Comparison of ENCODE assay signal across 28 mouse cellular contexts in the genomic region with DNA sequence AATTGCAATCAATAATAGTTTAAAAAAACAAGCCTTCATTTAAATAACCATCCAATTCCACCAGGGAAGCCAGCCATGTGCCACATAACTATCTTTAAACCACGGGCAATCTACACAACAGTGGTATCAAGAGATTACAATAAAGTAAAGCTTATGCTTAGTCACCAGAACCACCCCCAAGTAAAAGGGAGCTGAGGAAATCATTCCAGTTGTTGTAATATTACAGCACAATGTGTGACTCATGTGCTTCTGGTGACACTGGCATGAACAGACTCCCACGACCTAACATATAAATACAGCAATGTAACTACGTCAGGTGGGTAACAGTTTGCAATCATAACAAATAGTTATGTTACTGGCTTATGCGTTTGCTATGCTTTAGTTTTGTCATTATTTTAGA. TPM values are rescaled to one million over a fixed set of nuclear protein-coding genes. Genes with fewer than 3 reads are reported as not detected.
A peak's percentile ranks its signal among the peaks of the same experiment; 100 is the strongest.
DNase-seq lines count a peak whose midpoint lies in the region; ATAC-seq and TF ChIP-seq lines count a peak whose summit lies in the region.
"Had no signal": no experiment of that assay in that cellular context is flagged by ENCODE, and none has a peak within 500 bp of the region (broad histone marks: within the 10 kb centered on the region; RNA-seq: fewer than 3 reads in every experiment).

No protein-coding gene starts in this region.

- 89% methylated on average over 4 of the region's 4 CpGs for WGBS in kidney, embryonic 15.5 days

- no peaks in the 10 kb centered on the region for H3K27me3 ChIP-seq in C2C12 (ENCODE audit: control insufficient read depth, insufficient read depth, insufficient read length)
- no peaks in the 10 kb centered on the region for H3K27me3 ChIP-seq in kidney, embryonic 15.5 days
- H3K27me3 ChIP-seq: embryonic facial prominence, embryonic 12.5 days; embryonic facial prominence, embryonic 15.5 days; heart, embryonic 12.5 days; heart, embryonic 15.5 days; hindbrain, embryonic 13.5 days; intestine, embryonic 15.5 days had no signal

- no peak overlapping the region for H3K4me2 ChIP-seq in kidney, embryonic 15.5 days
- H3K4me2 ChIP-seq: embryonic facial prominence, embryonic 12.5 days; embryonic facial prominence, embryonic 15.5 days; heart, embryonic 12.5 days; heart, embryonic 15.5 days; hindbrain, embryonic 13.5 days; intestine, embryonic 15.5 days had no signal

- H3K9me3 ChIP-seq in kidney, embryonic 15.5 days (replicated peaks): no peaks in the 10 kb centered on the region
- H3K9me3 ChIP-seq: embryonic facial prominence, embryonic 12.5 days; embryonic facial prominence, embryonic 15.5 days; heart, embryonic 12.5 days; heart, embryonic 15.5 days; hindbrain, embryonic 10.5 days; hindbrain, embryonic 13.5 days; intestine, embryonic 15.5 days had no signal

- H3ac ChIP-seq in C2C12 (ENCODE audit: control insufficient read depth, insufficient read length, low read depth): no peak overlapping the region

- no peaks in the 10 kb centered on the region for H3K79me2 ChIP-seq in C2C12 (ENCODE audit: control insufficient read depth, insufficient read depth)

- no peak overlapping the region for H3K4me3 ChIP-seq in C2C12 (ENCODE audit: insufficient read depth, poor library complexity, severe bottlenecking)
- H3K4me3 ChIP-seq in kidney, embryonic 15.5 days (replicated peaks): no peak overlapping the region
- H3K4me3 ChIP-seq: embryonic facial prominence, embryonic 12.5 days; embryonic facial prominence, embryonic 15.5 days; gastrocnemius, adult 2 months; heart, embryonic 12.5 days; heart, embryonic 15.5 days; hindbrain, embryonic 10.5 days; hindbrain, embryonic 13.5 days; intestine, embryonic 15.5 days had no signal

- no peak overlapping the region for H3K9ac ChIP-seq in kidney, embryonic 15.5 days
- H3K9ac ChIP-seq: embryonic facial prominence, embryonic 12.5 days; embryonic facial prominence, embryonic 15.5 days; forebrain, postnatal 0 days; heart, embryonic 12.5 days; heart, embryonic 15.5 days; hindbrain, embryonic 13.5 days; intestine, embryonic 15.5 days had no signal

- intact Hi-C loops in gastrocnemius, postnatal 14 days (cut with DNase I; ENCODE audit: low total_unique reads): loop anchor here (10.0 kb wide), 2 partner anchors 97 to 413 kb away; partner anchors contain the start of genes Mgat2 and Rpl36al

- H3K79me3 ChIP-seq in C2C12 (ENCODE audit: low read depth): no peaks in the 10 kb centered on the region

- no peak overlapping the region for H3K27ac ChIP-seq in kidney, embryonic 15.5 days
- H3K27ac ChIP-seq: embryonic facial prominence, embryonic 12.5 days; embryonic facial prominence, embryonic 15.5 days; gastrocnemius, adult 2 months; heart, embryonic 15.5 days; hindbrain, embryonic 10.5 days; hindbrain, embryonic 13.5 days; intestine, embryonic 15.5 days had no signal

- ATAC-seq in megakaryocyte progenitor cell, adult 5-6 weeks (replicated peaks; ENCODE audit: poor library complexity): peak; percentile 14; the same call in 1 of the 2 replicates
- ATAC-seq in kidney, embryonic 15.5 days (replicated peaks; ENCODE audit: low FRiP score): no peak
- ATAC-seq: activated CD4-positive, CD25-positive, alpha-beta regulatory T cell, adult 4 months; forebrain, embryonic 14.5 days; forebrain, postnatal 0 days; hindbrain, embryonic 16.5 days; intestine, embryonic 15.5 days had no signal

- no peak for TF ChIP-seq CTCF in C2C12 (IDR thresholded peaks at IDR 0.05; ENCODE audit: control insufficient read depth, insufficient read depth, insufficient read length)

- H3K36me3 ChIP-seq in C2C12 (ENCODE audit: control insufficient read depth, insufficient read depth): peaks cover 4% of the 10 kb centered on the region
- peaks cover 21% of the 10 kb centered on the region for H3K36me3 ChIP-seq in kidney, embryonic 15.5 days

- peak; percentile 35 for DNase-seq in NIH3T3 (ENCODE audit: low read depth)
- DNase-seq in right cerebral cortex, postnatal 4 days: no peak
- DNase-seq in gastrocnemius, postnatal 14 days: no peak
- DNase-seq: adrenal gland, adult 8-10 months; adrenal gland, postnatal 25 days; cerebellum, adult 18-20 months; cerebellum, adult 9-10 months; cerebellum, postnatal 25 days; forebrain, postnatal 0 days; gastrocnemius, adult 2 months; gastrocnemius, postnatal 25 days; heart, adult 11 months; heart, postnatal 10 days; heart, postnatal 36 days; kidney, adult 11 months had no signal

- H3K4me1 ChIP-seq in kidney, embryonic 15.5 days: no peaks in the 10 kb centered on the region
- H3K4me1 ChIP-seq: embryonic facial prominence, embryonic 12.5 days; embryonic facial prominence, embryonic 15.5 days; heart, embryonic 12.5 days; heart, embryonic 15.5 days; hindbrain, embryonic 10.5 days; hindbrain, embryonic 13.5 days; intestine, embryonic 15.5 days had no signal

TF ChIP-seq in C2C12, 6 proteins besides CTCF, POLR2A, EP300 and RAD21:
- TF ChIP-seq FOSL1 (IDR thresholded peaks at IDR 0.05; ENCODE audit: insufficient read depth, low read length, poor library complexity, severe bottlenecking): no peak
- TF ChIP-seq MYOD1 (IDR thresholded peaks at IDR 0.05; ENCODE audit: control insufficient read depth, insufficient read length, low read depth): peak; percentile 27
- TF ChIP-seq CEBPB (IDR thresholded peaks at IDR 0.05; ENCODE audit: low read depth): peak; percentile 48

RNA-seq across cellular contexts. Expression of gene Vcpkmt, which starts 14.6 kb away (rescaled TPM):
- 26.7 TPM for polyA plus RNA-seq in C2C12 (2012; fragmentation: generic; extraction: Trizol)
- total RNA-seq in megakaryocyte progenitor cell, adult 5-6 weeks (2015): 15.0 and 15.3 TPM in 2 replicates
- total RNA-seq in megakaryocyte progenitor cell, adult 5-6 weeks (2017): 10.5 and 17.5 TPM in 2 replicates
- total RNA-seq in gastrocnemius, postnatal 14 days (2021): 1 to 10 TPM; 3.7 to 4.1 TPM
- polyA plus RNA-seq in kidney, embryonic 15.5 days (2015; fragmentation: Nextera tagmentation; extraction: Ambion mirVana): 24.9 and 25.2 TPM in 2 replicates
